Comparison of ENCODE assay signal across 8 mouse cellular contexts in genomic region chr8:47289641-47290040, GRCm38 (mm10).
DNase-seq lines count a peak whose midpoint lies in the region; ATAC-seq lines count a peak whose summit lies in the region.

No protein-coding gene starts in this region.

- H3K27ac ChIP-seq in liver, embryonic 11.5 days (ENCODE audit: low read depth, low read length) = no peak overlapping the region
- H3K27ac ChIP-seq in embryonic facial prominence, embryonic 12.5 days = no peak overlapping the region
- H3K27ac ChIP-seq in limb, embryonic 11.5 days (replicated peaks; ENCODE audit: low read depth, low read length) = no peak overlapping the region

- no peaks in the 10 kb centered on the region for H3K36me3 ChIP-seq in liver, embryonic 11.5 days (ENCODE audit: control insufficient read depth, insufficient read depth, low read length)
- H3K36me3 ChIP-seq in embryonic facial prominence, embryonic 12.5 days = no peaks in the 10 kb centered on the region
- H3K36me3 ChIP-seq in limb, embryonic 11.5 days (ENCODE audit: control insufficient read depth, insufficient read depth, low read length) = no peaks in the 10 kb centered on the region

- no peak for ATAC-seq in liver, embryonic 11.5 days (replicated peaks; ENCODE audit: low FRiP score)
- no peak for ATAC-seq in embryonic facial prominence, embryonic 12.5 days (ENCODE audit: insufficient number of reproducible peaks, insufficient read depth, low FRiP score, low TSS enrichment)
- no peak for ATAC-seq in limb, embryonic 11.5 days (ENCODE audit: insufficient number of reproducible peaks, low FRiP score, low TSS enrichment, low read depth)
- no peak for ATAC-seq in activated CD4-positive, CD25-positive, alpha-beta regulatory T cell, adult 4 months

- peaks cover 41% of the 10 kb centered on the region for H3K27me3 ChIP-seq in liver, embryonic 11.5 days (replicated peaks; ENCODE audit: control insufficient read depth, insufficient read depth, low read length)
- no peaks in the 10 kb centered on the region for H3K27me3 ChIP-seq in embryonic facial prominence, embryonic 12.5 days
- H3K27me3 ChIP-seq in limb, embryonic 11.5 days (ENCODE audit: control insufficient read depth, insufficient read depth, low read length) = no peaks in the 10 kb centered on the region

- 17% methylated on average over 6 of the region's 6 CpGs for WGBS in liver, embryonic 11.5 days
- WGBS in embryonic facial prominence, embryonic 12.5 days = 8% methylated on average over 6 of the region's 6 CpGs
- 9% methylated on average over 6 of the region's 6 CpGs for WGBS in limb, embryonic 11.5 days

- no peak overlapping the region for H3K9ac ChIP-seq in liver, embryonic 11.5 days (ENCODE audit: low read depth, low read length)
- H3K9ac ChIP-seq in embryonic facial prominence, embryonic 12.5 days = no peak overlapping the region
- peak overlapping the region; percentile 98 for H3K9ac ChIP-seq in limb, embryonic 11.5 days (ENCODE audit: low read length)

- no peak for DNase-seq in liver, embryonic 11.5 days (ENCODE audit: low spot score)
- DNase-seq in liver = no peak
- peak; percentile 36 for DNase-seq in limb, embryonic 11.5 days (ENCODE audit: low spot score)
- peak; percentile 55 for DNase-seq in retina, embryonic 14.5 days (ENCODE audit: low spot score)
- DNase-seq in urinary bladder, postnatal 10 days (ENCODE audit: low spot score) = no peak
- no peak for DNase-seq in layer of hippocampus, postnatal 14 days (ENCODE audit: low spot score in 2 of 2)

- peak overlapping the region; percentile 61 for H3K4me3 ChIP-seq in liver, embryonic 11.5 days (ENCODE audit: low read depth, low read length)
- peak overlapping the region; percentile 89 for H3K4me3 ChIP-seq in embryonic facial prominence, embryonic 12.5 days
- H3K4me3 ChIP-seq in limb, embryonic 11.5 days (ENCODE audit: low read depth, low read length) = peak overlapping the region; percentile 91

- peak overlapping the region; percentile 81 for H3K4me2 ChIP-seq in liver, embryonic 11.5 days
- peak overlapping the region; percentile 83 for H3K4me2 ChIP-seq in embryonic facial prominence, embryonic 12.5 days (replicated peaks)
- peak overlapping the region; percentile 73 for H3K4me2 ChIP-seq in limb, embryonic 11.5 days (ENCODE audit: low read depth, severe bottlenecking)

- no peaks in the 10 kb centered on the region for H3K9me3 ChIP-seq in liver, embryonic 11.5 days (ENCODE audit: control insufficient read depth, low read length)
- H3K9me3 ChIP-seq in embryonic facial prominence, embryonic 12.5 days = no peaks in the 10 kb centered on the region
- no peaks in the 10 kb centered on the region for H3K9me3 ChIP-seq in limb, embryonic 11.5 days (ENCODE audit: control insufficient read depth, low read length)

- H3K4me1 ChIP-seq in liver, embryonic 11.5 days (replicated peaks; ENCODE audit: control insufficient read depth, insufficient read depth, low read length) = no peaks in the 10 kb centered on the region
- peaks cover 16% of the 10 kb centered on the region for H3K4me1 ChIP-seq in embryonic facial prominence, embryonic 12.5 days
- peaks cover 17% of the 10 kb centered on the region for H3K4me1 ChIP-seq in limb, embryonic 11.5 days (ENCODE audit: control insufficient read depth, insufficient read depth, low read length)

Comparison
In these comparisons a context has a peak if more than half of its experiments do, and no peak if none do; other contexts are left out.
1. DNase-seq: peak in limb, embryonic 11.5 days (single experiment) and retina, embryonic 14.5 days (single experiment); none in liver, embryonic 11.5 days (single experiment), liver (single experiment), urinary bladder, postnatal 10 days (single experiment) and layer of hippocampus, postnatal 14 days (0 of 2).
2. Peak in every context shown above with its lines, with median percentiles within 50 percentile points of each other: H3K4me2 ChIP-seq and H3K4me3 ChIP-seq.